Mouse (Mus musculus): ENCODE data around the gene Synpo2.
A peak's percentile ranks its signal among the peaks of the same experiment; 100 is the strongest.

Gene Synpo2

DNA sequence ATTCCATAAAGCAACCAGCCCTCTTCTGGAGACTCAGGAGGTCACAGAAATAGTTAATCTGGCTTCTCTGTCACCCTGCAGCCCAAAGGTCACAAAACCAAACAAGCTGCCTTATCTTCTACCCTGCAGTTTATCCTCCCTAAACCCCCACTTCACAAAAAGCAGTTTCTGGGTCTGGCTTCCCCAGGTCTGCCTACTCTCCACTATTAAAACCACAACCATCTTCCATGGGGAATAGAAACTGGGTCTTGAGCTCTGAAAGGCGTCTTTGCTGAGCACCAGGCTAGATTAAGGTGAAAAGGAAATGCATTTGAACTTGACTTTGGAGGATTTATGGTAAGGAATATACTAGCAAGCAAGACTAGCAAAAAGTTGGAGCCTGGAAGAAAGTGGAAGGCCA is 71.8 kb downstream of the Synpo2 start:
- DNase-seq (ENCODE audit: low spot score): no peak

- DNase-seq (ENCODE audit: low spot score): no peak
Observed at GRCm38 (mm10) chr3:123163192-123163523, 72.8 kb downstream of the Synpo2 start.

DNA sequence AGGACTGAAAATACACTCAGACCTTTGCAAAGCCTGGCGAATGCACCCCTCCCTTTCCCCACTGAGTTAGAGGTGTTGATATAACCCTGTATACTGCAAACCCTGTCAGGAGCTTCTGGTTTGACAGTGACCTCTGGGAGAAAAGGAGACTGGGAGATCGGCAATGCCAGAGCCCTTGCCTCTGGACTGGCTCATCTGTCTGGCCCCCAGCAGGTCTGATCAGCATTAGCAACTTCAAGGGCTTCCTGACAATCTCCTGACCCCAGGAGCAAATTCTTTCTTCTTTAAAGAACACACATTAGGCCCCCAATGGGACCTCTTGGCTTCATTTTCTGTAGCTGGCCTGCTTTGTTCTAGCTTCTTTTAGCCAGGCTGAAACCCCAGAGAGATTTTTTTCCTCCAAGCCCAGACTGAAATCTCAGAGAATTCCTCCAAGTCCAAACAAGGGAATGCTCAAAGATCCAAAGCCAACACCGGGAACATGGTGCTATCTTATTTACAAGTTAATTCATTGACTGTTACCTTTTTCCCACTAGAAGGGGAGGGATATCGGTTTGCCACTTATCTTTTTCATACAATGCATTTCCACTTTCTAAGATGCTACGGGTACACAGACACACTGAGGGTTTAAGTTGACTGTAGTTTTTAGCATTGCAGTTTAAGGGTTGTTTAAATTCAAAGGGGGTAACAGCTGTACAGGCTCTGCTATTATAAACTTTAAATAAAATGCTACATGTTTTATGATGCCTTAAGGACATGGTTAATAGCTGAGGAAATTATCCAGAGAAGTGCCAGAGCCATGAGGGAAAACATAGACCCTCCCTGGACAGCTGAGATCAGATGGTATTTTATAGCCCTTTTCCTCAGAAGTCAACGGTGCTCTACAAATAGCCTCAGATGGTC is 73.4 kb downstream of the Synpo2 start:
- no peak for DNase-seq (ENCODE audit: low spot score)

GRCm38 (mm10) chr3:123160792-123161191 is 75.2 kb downstream of the Synpo2 start:
- peak; percentile 29 for DNase-seq (ENCODE audit: low spot score)

- peak; percentile 54 for DNase-seq (ENCODE audit: low spot score)
Observed at GRCm38 (mm10) chr3:123159139-123159824, 76.7 kb downstream of the Synpo2 start.

GRCm38 (mm10) chr3:123158579-123158978 is 77.4 kb downstream of the Synpo2 start:
- peak; percentile 19 for DNase-seq (ENCODE audit: low spot score)

GRCm38 (mm10) chr3:123153337-123153736 is 82.6 kb downstream of the Synpo2 start:
- no peak for DNase-seq (ENCODE audit: low spot score)

- no peak for DNase-seq (ENCODE audit: low spot score)
Observed at GRCm38 (mm10) chr3:123152911-123153310, 83.0 kb downstream of the Synpo2 start.

DNA sequence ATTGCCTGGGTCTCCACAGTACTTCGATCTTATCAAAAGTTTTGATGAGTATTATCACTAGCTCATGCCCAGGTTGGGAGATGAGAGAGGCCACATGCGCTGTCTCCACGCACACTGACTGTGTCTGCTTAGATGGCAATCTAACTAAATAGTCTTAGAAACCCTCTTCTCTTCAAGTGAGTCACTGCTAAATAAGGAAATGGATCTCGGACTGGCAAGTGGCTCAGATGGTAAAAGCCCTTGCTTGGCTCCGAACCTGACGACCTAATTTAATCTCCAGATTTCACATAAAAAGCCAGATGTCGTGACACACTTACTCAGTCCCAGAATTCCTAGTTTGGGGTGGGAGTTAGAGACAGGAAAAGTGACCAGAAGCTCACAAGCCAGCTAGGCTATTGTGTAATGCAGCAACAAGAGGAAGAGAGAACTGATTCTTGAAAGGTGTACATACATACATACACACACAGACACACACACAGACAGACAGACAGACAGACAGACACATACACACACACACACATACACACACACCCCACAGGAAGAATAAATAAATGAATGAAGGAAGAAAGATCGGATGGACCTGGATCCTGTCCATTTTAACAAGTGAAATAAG is 85.3 kb downstream of the Synpo2 start:
- DNase-seq (ENCODE audit: low spot score): no peak

GRCm38 (mm10) chr3:123149380-123150162 is 86.4 kb downstream of the Synpo2 start:
- no peak for DNase-seq (ENCODE audit: low spot score)

- DNase-seq (ENCODE audit: low spot score): no peak
Observed at GRCm38 (mm10) chr3:123148641-123149040, 87.3 kb downstream of the Synpo2 start.

DNA sequence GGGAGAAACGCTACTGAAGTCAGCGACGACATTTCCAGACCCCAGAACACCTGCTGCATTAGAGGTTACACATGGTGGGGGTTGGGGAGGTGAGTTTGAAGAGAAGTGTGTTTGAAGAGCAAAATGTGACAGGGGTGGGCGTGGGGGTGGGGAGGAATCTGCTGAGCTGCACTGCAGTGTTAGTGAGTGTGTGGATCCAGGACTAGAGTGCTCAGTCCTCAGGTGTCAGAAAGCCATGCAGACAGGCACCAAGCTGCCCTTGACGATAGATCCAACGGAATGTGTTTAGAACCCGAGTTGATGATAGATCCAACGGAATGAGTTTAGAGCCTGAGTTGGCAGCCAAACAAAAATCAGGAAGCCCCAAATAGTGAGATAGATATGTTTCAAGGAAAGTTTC is 89.4 kb downstream of the Synpo2 start:
- no peak for DNase-seq (ENCODE audit: low spot score)

GRCm38 (mm10) chr3:123145942-123146341 is 90.0 kb downstream of the Synpo2 start:
- no peak for DNase-seq (ENCODE audit: low spot score)

- no peak for DNase-seq (ENCODE audit: low spot score)
Observed at GRCm38 (mm10) chr3:123143412-123143811, 92.5 kb downstream of the Synpo2 start.

GRCm38 (mm10) chr3:123142298-123142697 is 93.7 kb downstream of the Synpo2 start:
- DNase-seq (ENCODE audit: low spot score): no peak

- DNase-seq (ENCODE audit: low spot score): no peak
Observed at GRCm38 (mm10) chr3:123141069-123141468, 94.9 kb downstream of the Synpo2 start.

DNA sequence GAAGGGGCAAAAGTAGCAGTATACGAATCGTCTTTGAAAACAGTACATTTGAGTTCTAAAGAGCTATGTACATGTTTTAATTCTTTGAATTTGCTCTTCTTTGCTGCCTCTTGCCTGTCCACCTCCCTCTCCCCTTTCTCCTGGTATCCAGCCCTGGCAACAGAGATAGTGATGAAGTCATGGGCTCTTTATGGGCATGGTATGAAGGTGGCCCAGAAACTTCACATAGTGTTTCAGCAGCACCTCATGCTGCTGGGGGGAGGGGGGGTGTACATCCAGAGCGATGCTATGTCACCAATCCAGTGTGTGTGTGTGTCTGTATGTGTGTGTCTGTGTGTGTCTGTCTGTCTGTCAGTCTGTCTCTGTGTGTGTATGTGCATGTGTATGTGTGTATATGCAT is 95.8 kb downstream of the Synpo2 start:
- DNase-seq (ENCODE audit: low spot score): no peak

DNA sequence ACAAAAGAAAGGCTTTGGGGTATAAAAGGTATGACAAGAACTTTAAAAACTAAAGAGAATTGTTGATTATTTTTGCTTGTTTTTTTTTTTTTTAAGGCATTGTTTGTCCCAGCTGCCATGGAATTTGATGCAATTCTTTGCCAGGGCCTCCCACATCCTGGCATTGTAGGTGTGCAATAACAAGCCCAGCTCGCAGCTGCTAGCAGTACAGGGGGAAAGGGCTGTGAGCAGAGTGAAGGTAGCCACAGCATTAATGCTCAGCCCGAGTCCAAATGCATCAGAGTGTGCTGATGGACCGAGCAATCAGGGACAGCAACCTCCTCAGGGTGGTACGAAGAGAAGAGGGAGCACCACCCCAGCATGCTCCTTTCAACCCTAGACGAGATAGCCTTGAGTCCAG is 96.3 kb downstream of the Synpo2 start:
- DNase-seq (ENCODE audit: low spot score): no peak

GRCm38 (mm10) chr3:123138274-123139003 is 97.5 kb downstream of the Synpo2 start:
- peak; percentile 70 for DNase-seq (ENCODE audit: low spot score)

DNA sequence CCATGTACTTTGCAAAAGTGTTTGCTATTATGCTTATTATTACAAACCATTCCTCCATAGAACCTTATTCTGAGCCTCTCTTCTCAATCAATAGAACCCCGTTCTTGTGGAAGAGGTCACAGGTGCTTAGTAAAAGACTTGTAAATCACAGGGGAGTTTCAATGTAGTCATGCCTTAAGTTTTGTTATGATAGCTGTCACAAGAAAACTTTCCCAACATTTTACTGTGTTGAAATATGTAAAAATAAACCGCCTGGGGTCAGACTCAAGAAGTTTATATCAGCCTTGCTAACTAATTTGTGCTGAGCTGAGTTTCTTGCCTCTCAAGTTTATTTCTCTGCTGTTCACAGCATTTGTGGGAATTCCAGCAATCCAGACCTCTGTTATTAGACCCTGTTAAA is 103.8 kb downstream of the Synpo2 start:
- no peak for DNase-seq (ENCODE audit: low spot score)

GRCm38 (mm10) chr3:123131151-123131756 is 104.7 kb downstream of the Synpo2 start:
- no peak for DNase-seq (ENCODE audit: low spot score)
